Mouse (Mus musculus): Measurements from ENCODE around the gene Inhbe.
"Not testable (repeated sequence)": the region's sequence is repeated elsewhere in the genome, so short reads cannot be mapped to it uniquely, and the experiment has no call there.

The Inhbe gene

DNA sequence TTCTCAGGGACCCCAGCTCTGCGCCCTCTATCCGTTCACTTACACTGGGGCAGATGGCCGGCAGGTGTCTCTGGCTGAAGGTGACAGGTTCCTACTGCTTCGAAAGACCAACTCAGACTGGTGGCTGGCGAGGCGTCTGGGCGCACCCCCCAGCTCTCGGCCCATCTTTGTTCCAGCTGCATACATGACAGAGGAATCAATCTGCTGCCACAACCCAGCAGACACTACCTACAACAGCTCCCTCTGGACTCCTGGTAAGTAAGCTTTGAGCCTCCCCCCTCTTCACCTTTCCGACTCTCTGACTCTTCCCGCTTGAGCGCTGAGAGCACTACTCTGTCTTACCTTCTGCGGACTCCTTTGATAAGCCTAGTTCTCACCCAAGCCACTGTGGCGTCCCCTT lies 32.0 kb downstream of the Inhbe start:
- DNase-seq = no peak

DNA sequence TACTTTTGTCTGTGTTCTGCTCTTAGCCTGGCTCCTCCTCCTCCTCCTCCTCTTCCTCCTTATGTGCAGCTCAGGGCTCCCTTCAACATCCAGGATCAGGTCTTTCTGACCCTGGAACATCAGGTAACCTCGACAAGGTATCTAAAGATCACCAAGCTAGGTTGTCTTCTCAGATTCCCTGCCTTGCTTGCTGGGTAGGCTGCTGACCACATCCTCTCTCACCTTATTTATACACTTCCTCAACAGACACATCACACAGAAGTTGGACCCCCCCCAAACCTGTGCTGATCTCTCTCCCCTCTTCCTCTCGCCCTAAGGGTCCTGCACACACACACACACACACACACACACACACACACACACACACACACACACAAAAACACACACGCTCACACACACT lies 32.6 kb downstream of the Inhbe start, which contains the start of gene Arhgap9:
Gene Arhgap9 (plus strand): TSS at position 344 of the 400 bp plus-strand sequence.
- no peak for DNase-seq

- no peak for DNase-seq
These were observed 34.2 kb downstream of the Inhbe start for GRCm38 (mm10) chr10:127319969-127320368.

GRCm38 (mm10) chr10:127318009-127318408 lies 36.2 kb downstream of the Inhbe start:
- DNase-seq = no peak

- DNase-seq = no peak
These were observed 36.9 kb downstream of the Inhbe start for GRCm38 (mm10) chr10:127317277-127317676.

- not testable (repeated sequence) for DNase-seq
These were observed 39.3 kb downstream of the Inhbe start for GRCm38 (mm10) chr10:127314950-127315349.

- not testable (repeated sequence) for DNase-seq
These were observed 40.7 kb downstream of the Inhbe start for GRCm38 (mm10) chr10:127313516-127313915.

DNA sequence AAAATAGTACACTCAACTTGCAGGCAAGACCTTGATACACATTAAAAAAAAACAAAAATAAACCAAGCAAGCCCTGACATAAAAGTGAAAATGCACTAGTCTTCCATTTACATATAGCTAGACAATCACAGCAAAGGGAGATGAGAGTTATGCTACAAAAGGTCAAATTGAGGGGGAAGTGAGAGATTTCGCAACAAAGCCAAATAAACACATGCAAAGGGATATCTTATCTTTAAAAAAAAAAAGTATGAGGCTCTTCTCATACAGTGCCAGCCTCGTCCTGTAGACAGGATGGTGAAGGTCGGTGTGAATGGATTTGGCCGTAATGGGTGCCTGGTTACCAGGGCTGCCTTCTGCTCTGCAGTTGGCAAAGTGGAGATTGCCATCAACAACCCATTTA lies 41.4 kb downstream of the Inhbe start:
- DNase-seq = no peak

- DNase-seq = peak; percentile 84 to 87
These were observed 41.9 kb downstream of the Inhbe start for GRCm38 (mm10) chr10:127312356-127312676.

DNA sequence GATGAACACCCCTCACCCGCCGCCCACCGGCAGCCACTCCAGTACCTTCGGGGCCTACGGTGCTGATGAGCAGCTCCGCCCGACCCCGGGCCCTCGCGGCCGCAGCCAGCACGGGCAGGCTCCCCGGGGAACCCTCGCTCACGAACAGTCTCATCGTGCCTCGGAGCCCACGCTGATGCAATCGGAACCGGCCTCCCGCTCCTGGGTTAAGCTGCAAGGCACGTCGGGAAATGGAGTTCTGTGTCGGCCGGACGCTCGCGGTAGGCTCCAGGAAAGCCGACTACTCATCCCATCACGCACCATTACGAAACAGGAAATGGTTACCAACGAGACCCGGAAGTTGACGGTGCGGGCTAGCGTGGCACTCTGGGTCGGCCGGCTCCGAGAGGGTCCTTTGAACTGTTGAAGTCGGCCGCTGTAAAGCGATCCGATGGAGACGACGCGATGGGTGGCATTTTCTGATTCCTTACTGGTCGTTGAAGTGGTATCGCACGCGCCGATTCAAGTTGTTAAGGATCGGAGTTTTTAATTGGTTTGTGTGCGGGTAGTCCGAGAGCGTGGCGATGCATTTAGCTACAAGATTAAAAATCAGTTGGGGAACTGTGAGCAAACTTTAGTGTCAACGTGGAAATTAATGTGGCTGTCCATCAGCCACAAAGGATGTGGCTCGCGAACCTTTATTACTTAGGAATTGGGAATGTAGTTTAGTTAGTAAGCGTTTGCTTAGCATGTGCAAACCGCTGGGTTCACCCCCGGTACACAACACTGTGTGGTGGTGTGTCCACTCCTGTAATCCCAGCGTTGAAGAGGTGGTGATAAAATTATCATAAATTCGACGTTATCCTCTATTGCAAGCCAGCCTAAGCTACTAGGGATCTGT lies 42.5 kb downstream of the Inhbe start, which contains the start of gene Mars:
Gene Mars (minus strand): TSS at position 311 of the 880 bp plus-strand sequence.
- peak; percentile 95 to 98 for DNase-seq

DNA sequence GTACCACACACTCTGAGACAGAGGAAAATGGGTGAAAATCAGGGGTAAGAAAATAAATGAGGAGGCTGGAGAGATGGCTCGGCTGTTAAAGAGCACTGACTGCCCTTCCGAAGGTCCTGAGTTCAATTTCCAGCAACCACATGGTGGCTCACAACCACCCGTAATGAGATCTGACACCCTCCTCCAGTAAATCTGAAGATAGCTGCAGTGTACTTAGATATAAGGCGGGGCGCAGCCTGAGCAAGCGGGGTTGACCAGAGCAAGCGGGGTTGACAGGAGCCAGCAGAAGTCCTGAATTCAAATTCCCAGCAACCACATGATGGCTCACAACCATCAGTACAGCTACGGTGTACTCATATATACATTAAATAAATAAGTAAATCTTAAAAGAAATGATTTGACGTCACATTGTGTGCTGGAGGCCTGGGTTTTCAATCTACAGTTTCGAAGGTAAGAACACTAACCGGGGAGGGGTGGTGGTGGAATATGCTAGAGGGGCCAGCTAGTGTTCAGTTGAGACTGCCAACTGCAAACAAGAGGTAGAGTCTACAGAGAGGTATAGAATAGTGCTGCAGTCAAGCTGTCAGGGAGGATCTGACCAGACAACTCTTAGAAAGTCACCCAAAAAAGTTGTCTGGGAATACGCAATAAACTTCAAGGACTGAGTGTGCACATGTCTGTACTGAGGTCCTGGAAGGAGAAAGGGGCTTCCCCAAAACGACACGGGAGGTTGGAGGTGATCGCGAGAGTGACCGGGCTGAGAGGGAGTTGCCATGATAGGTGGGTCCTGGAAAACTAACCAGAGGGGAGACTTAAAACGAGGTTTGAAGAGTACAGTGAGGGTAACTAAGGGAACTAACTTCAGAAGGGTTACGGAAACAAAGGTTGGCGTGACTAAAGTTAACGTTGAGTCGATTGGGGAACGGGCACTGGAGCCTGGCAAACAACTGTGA lies 43.4 kb downstream of the Inhbe start:
- no peak for DNase-seq

- not testable (repeated sequence) for DNase-seq
These were observed 45.0 kb downstream of the Inhbe start for GRCm38 (mm10) chr10:127309167-127309566.

GRCm38 (mm10) chr10:127303136-127303535 lies 51.1 kb downstream of the Inhbe start:
- DNase-seq = no peak

- no peak for DNase-seq
These were observed 53.9 kb downstream of the Inhbe start for GRCm38 (mm10) chr10:127300361-127300760.

All from kidney, postnatal 36 days (tissue).